Mouse (Mus musculus) ES-E14 (cell line): Measurements from ENCODE around the gene Alpi. TPM values are rescaled to one million over a fixed set of nuclear protein-coding genes. Genes with fewer than 3 reads are reported as not detected.
A peak's percentile ranks its signal among the peaks of the same experiment; 100 is the strongest.

Experiments
- DNase-seq: peaks from one replicate; pipeline ENCODE4 v3.0.0-alpha.2; 2013; ENCODE audit warnings: low read depth, low spot score
- H3K27ac ChIP-seq: 2 replicates; pipeline ENCODE4 v1.5.1; 2012; ENCODE audit warnings: low read depth, mild to moderate bottlenecking, low read length, moderate library complexity, mixed read lengths; ENCODE audit not compliant: poor library complexity, insufficient read depth, severe bottlenecking
- H3K36me3 ChIP-seq: 2 replicates; pipeline ENCODE4 v1.6.1; 2012; ENCODE audit warnings: mild to moderate bottlenecking, low read length, moderate library complexity, mixed read lengths; ENCODE audit not compliant: control insufficient read depth, poor library complexity, insufficient read depth, severe bottlenecking
- H3K4me1 ChIP-seq, 2 experiments: fragments of 150-350 bp in 1 of 2; sonication (generic) in 1 of 2; 2 replicates each; pipeline ENCODE4 v1.6.1; 2012; ENCODE audit warnings: low read length in 2 of 2, mild to moderate bottlenecking in 1 of 2, mixed read lengths in 1 of 2; ENCODE audit not compliant: control insufficient read depth in 2 of 2, insufficient read depth in 2 of 2, poor library complexity in 1 of 2
- H3K4me3 ChIP-seq, 2 experiments: fragments of 150-350 bp in 1 of 2; sonication (generic) in 1 of 2; 2 replicates each; pipeline ENCODE4 v1.5.1; 2012; ENCODE audit warnings: low read length in 2 of 2, low read depth in 1 of 2, mild to moderate bottlenecking in 1 of 2, mixed read lengths in 1 of 2; ENCODE audit not compliant: insufficient read depth in 1 of 2, poor library complexity in 1 of 2, severe bottlenecking in 1 of 2
- H3K9ac ChIP-seq: 2 replicates; pipeline ENCODE4 v1.6.1; 2012; ENCODE audit warnings: low read depth, mild to moderate bottlenecking, low read length, mixed read lengths; ENCODE audit not compliant: poor library complexity, insufficient read depth, severe bottlenecking
- H3K9me3 ChIP-seq: fragments of 150-350 bp; sonication (generic); 2 replicates; pipeline ENCODE4 v1.6.1; 2012; ENCODE audit warnings: low read depth, mild to moderate bottlenecking, low read length; ENCODE audit not compliant: control insufficient read depth, insufficient read depth
- CHD2 ChIP-seq: IDR thresholded peaks from 2 replicates; pipeline ENCODE4 v1.6.1; 2014; ENCODE audit warnings: mild to moderate bottlenecking, low read depth, low read length, inconsistent platforms
- HCFC1 ChIP-seq: IDR thresholded peaks from 2 replicates; pipeline ENCODE4 v1.6.1; 2012; ENCODE audit warnings: low read length, inconsistent platforms, borderline replicate concordance; ENCODE audit not compliant: insufficient read depth
- MAFK ChIP-seq: IDR thresholded peaks from 2 replicates; pipeline ENCODE4 v1.6.1; 2014; ENCODE audit warnings: mild to moderate bottlenecking, low read depth, low read length, inconsistent platforms; ENCODE audit not compliant: insufficient read depth
- ZC3H11A ChIP-seq: IDR thresholded peaks from 2 replicates; pipeline ENCODE4 v1.6.1; 2012; ENCODE audit warnings: low read depth, mild to moderate bottlenecking, inconsistent platforms, low read length, borderline replicate concordance
- ZNF384 ChIP-seq: IDR thresholded peaks from 2 replicates; pipeline ENCODE4 v1.6.1; 2012; ENCODE audit warnings: low read depth, low read length, inconsistent platforms
- in situ Hi-C, 2 experiments: fragments of 600-800 bp; cut with MboI; formaldehyde crosslinking; loops; one replicate each; pipeline ENCODE4 v1.15.1; 2025; ENCODE audit warnings: low sequenced_read_pairs in 2 of 2, inconsistent platforms in 1 of 2; ENCODE audit not compliant: unreplicated experiment in 2 of 2
- total RNA-seq: library from RNA; depleted of rRNA; stranded (reverse); fragments of 300-350 nt; gene quantifications from 2 replicates; pipeline ENCODE4 v1.2.3, GENCODE M21; 2012

Alpi gene
- total RNA-seq, 1 experiment: not detected

DNA sequence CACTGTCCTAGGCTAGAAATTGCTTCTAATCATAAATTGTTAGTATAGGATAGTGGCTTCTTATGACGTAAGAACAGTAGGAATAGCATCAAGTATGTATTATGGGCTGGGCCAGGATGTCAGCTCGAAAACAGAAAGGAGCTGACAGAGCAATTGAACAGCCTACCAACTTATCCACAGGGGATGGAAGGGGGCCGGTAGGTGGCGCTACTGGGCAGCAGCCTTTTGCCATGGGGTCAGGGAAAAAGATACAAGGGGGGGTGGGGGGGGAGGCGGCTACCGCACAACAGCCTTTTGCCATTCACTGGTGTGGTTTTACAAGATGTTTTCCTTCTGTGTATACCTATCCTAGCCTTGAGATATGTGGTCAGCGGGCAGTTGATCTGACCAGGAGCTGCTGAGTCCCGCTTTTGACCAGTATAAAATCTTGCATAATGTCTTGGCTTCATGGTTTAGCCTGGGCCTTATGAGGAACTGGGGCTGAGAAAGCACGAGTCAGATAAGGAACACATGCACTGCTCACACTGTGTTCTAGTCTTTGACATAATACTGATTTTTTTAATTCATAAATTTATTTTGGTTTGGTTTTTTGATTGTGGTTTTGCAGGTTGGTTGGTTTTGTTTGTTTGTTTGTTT lies 10.4 kb upstream of the Alpi start:
- no peaks in the 10 kb centered on the region for H3K36me3 ChIP-seq
- in situ Hi-C loops: no loop called here

DNA sequence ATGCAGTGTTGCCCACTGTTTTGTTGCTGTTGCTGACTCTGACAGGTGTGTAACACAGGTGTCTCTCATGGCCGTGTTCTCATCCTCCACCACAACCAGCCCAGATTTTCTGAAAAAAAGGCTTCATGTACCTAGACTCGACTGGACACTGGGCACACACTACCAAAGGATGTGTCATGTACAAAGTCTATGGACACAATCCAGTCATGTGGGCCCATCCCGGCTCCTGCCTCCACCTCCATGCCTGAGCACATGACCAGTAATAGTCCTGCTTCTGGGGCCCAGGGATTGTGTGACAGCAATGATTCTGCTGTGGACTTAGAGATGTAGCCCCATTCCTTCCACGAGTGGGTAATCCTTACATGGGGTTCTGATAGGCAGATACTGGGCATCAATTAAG lies 7.2 kb upstream of the Alpi start:
- no peaks in the 10 kb centered on the region for H3K36me3 ChIP-seq

More for the DNA sequence above, 10.4 kb upstream of the Alpi start:
- Histone ChIP-seq H3K4me1 (no peaks in the 10 kb centered on the region), H3K27ac (no peak overlapping the region), H3K4me3 (no peak overlapping the region), H3K9ac (no peak overlapping the region), H3K9me3 (no peaks in the 10 kb centered on the region)
- peak; percentile 40 for DNase-seq
- TF ChIP-seq ZNF384 (no peak), MAFK (peak; percentile 16; the same call in 1 of the 2 replicates)

DNA sequence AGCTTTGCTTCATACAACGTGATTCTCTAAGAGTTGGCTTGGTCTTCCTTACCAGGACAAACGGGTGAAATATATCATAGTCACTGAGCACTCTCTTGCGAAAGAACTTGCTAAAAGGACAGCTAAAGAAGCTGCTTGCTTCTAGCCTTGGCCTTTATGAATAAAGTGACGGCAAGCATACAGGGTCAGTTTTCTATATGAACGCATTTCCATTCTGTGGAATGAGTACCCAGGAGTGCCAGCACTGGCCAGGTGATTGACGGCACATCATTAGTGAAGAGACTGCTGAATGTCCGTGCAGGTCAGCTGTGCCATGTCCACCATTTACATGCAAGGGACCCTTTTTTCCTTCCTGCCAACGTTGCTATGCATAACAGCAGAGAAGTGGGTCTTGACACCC lies 5.1 kb upstream of the Alpi start:
- Histone ChIP-seq H3K4me1 (no peaks in the 10 kb centered on the region), H3K36me3 (no peaks in the 10 kb centered on the region), H3K4me3 (no peak overlapping the region), H3K27ac (no peak overlapping the region), H3K9ac (no peak overlapping the region), H3K9me3 (no peaks in the 10 kb centered on the region)
- in situ Hi-C loops: no loop called here
- TF ChIP-seq HCFC1: no peak
- no peak for TF ChIP-seq MAFK
- no peak for TF ChIP-seq CHD2
- no peak for TF ChIP-seq ZC3H11A
- no peak for TF ChIP-seq ZNF384
- DNase-seq: no peak

More for the DNA sequence above, 7.2 kb upstream of the Alpi start:
- in situ Hi-C loops: no loop called here
- TF ChIP-seq CHD2: no peak
- TF ChIP-seq ZNF384: no peak
- TF ChIP-seq MAFK: no peak
- TF ChIP-seq HCFC1: no peak
- no peak for TF ChIP-seq ZC3H11A
- Histone ChIP-seq H3K4me1 (no peaks in the 10 kb centered on the region), H3K9me3 (no peaks in the 10 kb centered on the region), H3K27ac (no peak overlapping the region), H3K4me3 (no peak overlapping the region), H3K9ac (no peak overlapping the region)
- no peak for DNase-seq

DNA sequence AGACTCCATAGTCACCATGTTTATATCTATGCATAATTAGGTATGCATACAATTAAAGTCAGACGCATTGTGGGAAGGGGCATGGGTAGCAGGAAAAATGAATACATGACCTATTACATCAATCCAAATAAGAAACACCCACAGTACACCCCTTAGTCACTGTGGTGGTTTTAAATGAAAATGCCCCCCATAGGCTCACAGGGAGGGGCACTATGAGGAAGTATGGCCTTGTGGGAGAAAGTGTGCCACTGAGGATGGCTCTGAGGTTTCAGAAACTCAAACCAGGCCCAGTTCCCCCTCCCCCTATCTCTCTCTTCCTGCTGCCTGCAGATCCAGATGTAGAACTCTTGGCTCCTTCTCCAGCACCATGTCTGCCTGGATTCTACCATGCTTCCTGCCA lies 2.5 kb upstream of the Alpi start:
- H3K36me3 ChIP-seq: no peaks in the 10 kb centered on the region
- in situ Hi-C loops: no loop called here
- H3K27ac ChIP-seq: no peak overlapping the region
- TF ChIP-seq HCFC1 (no peak), ZNF384 (no peak), MAFK (no peak), CHD2 (no peak), ZC3H11A (no peak)
- no peaks in the 10 kb centered on the region for H3K9me3 ChIP-seq
- no peak for DNase-seq
- H3K4me1 ChIP-seq: no peaks in the 10 kb centered on the region
- no peak overlapping the region for H3K4me3 ChIP-seq
- no peak overlapping the region for H3K9ac ChIP-seq

DNA sequence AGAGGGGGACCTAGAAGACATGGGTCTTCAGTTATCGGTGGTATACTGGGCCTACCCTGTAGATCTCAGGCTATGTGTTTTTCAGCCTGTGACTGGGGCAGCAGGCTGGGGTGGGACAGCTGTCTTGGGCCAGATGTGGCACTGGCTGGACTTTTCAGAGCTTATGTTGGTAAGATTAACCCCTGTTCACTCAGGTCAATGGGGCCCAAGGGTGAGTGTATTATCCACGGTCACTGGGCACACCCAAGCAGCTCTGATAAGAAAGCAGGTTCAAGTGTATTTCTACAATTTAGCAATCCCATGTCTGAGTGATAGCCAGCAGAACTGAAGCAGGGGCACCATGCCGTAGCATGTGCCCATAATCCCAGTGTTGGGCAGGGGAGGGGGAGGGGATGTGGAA lies 708 bp upstream of the Alpi start:
- in situ Hi-C loops: no loop called here
- H3K27ac ChIP-seq: no peak overlapping the region
- no peaks in the 10 kb centered on the region for H3K4me1 ChIP-seq
- no peaks in the 10 kb centered on the region for H3K9me3 ChIP-seq
- no peaks in the 10 kb centered on the region for H3K36me3 ChIP-seq
- TF ChIP-seq ZC3H11A: no peak
- TF ChIP-seq ZNF384: no peak
- no peak for TF ChIP-seq CHD2
- no peak for TF ChIP-seq HCFC1
- no peak for TF ChIP-seq MAFK
- no peak for DNase-seq
- H3K4me3 ChIP-seq: no peak overlapping the region
- no peak overlapping the region for H3K9ac ChIP-seq
